Mouse (Mus musculus) midbrain, embryonic 16.5 days (tissue): Measurements from ENCODE around the gene Gnat2. TPM values are rescaled to one million over a fixed set of nuclear protein-coding genes. Genes with fewer than 3 reads are reported as not detected.

Experiments used
- ATAC-seq: fragments of 200-750 bp; cut with Nextera tagmentation; 2 replicates; pipeline ENCODE4 v1.8.0; 2017; ENCODE audit warnings: moderate TSS enrichment
- H3K27ac ChIP-seq: fragments of 300-500 bp; sonication (generic); 2 replicates; pipeline ENCODE4 v1.5.1; 2014; ENCODE audit warnings: mild to moderate bottlenecking, low read length, mixed read lengths
- H3K27me3 ChIP-seq: fragments of 300-500 bp; sonication (generic); 2 replicates; pipeline ENCODE4 v1.6.1; 2014; ENCODE audit warnings: low read depth, low read length, mixed read lengths; ENCODE audit not compliant: control insufficient read depth, insufficient read depth
- H3K36me3 ChIP-seq: fragments of 300-500 bp; sonication (generic); 2 replicates; pipeline ENCODE4 v1.6.1; 2014; ENCODE audit warnings: mild to moderate bottlenecking, low read length, moderate library complexity, mixed read lengths; ENCODE audit not compliant: control insufficient read depth, insufficient read depth
- H3K4me1 ChIP-seq: fragments of 300-500 bp; sonication (generic); 2 replicates; pipeline ENCODE4 v1.6.1; 2014; ENCODE audit warnings: mild to moderate bottlenecking, low read length, mixed read lengths; ENCODE audit not compliant: control insufficient read depth, insufficient read depth
- H3K4me2 ChIP-seq: fragments of 300-500 bp; sonication (generic); 2 replicates; pipeline ENCODE4 v1.6.1; 2014; ENCODE audit warnings: mild to moderate bottlenecking, low read length, mixed read lengths
- H3K4me3 ChIP-seq: fragments of 300-500 bp; sonication (generic); 2 replicates; pipeline ENCODE4 v1.5.1; 2014; ENCODE audit warnings: low read depth, mild to moderate bottlenecking, low read length, moderate library complexity, mixed read lengths
- H3K9ac ChIP-seq: fragments of 300-500 bp; sonication (generic); 2 replicates; pipeline ENCODE4 v1.6.1; 2014; ENCODE audit warnings: low read depth, low read length, mixed read lengths
- H3K9me3 ChIP-seq: fragments of 300-500 bp; sonication (generic); replicated peaks from 2 replicates; pipeline ENCODE4 v1.6.1; 2014; ENCODE audit warnings: mild to moderate bottlenecking, low read length, mixed read lengths; ENCODE audit not compliant: control insufficient read depth, poor library complexity, severe bottlenecking
- WGBS: fragments of 180-500 bp; shearing (Covaris S2); extraction: QIAGEN DNeasy Blood & Tissue Kit; methylation state at CpG from one replicate; pipeline ENCODE4 v1.1.7; 2014; 5-methylcytosine and 5-hydroxymethylcytosine counted together
- polyA plus RNA-seq: library from polyadenylated mRNA; unstranded; fragments of >200 nt; fragmentation: Nextera tagmentation; extraction: Ambion mirVana; gene quantifications from 2 replicates; pipeline ENCODE4 v1.2.1, GENCODE M21; 2015

Gnat2 gene
- polyA plus RNA-seq, 1 experiment from 2014 or later = 0.15 TPM

GRCm38 (mm10) chr3:108067370-108067934 is 25.1 kb upstream of the Gnat2 start:
- WGBS = 73% methylated on average over 6 of the region's 6 CpGs
- no peak for ATAC-seq
- H3K4me3 ChIP-seq = no peak overlapping the region
- H3K9ac ChIP-seq = no peak overlapping the region
- no peaks in the 10 kb centered on the region for H3K9me3 ChIP-seq
- no peaks in the 10 kb centered on the region for H3K4me1 ChIP-seq
- 0 out of 2 replicates have a peak, but pooled peaks cover 3% of the 10 kb centered on the region for H3K36me3 ChIP-seq
- H3K27me3 ChIP-seq = no peaks in the 10 kb centered on the region
- H3K4me2 ChIP-seq = no peak overlapping the region
- H3K27ac ChIP-seq = no peak overlapping the region

- WGBS = 52% methylated on average over 1 of the region's 1 CpGs
- H3K27ac ChIP-seq = no peak overlapping the region
- H3K4me3 ChIP-seq = no peak overlapping the region
- no peak for ATAC-seq
- H3K9ac ChIP-seq = no peak overlapping the region
- H3K9me3 ChIP-seq = no peaks in the 10 kb centered on the region
- 0 out of 2 replicates have a peak, but pooled peaks cover 3% of the 10 kb centered on the region for H3K36me3 ChIP-seq
- no peaks in the 10 kb centered on the region; the same call in 1 of the 2 replicates for H3K4me1 ChIP-seq
- H3K27me3 ChIP-seq = no peaks in the 10 kb centered on the region
- no peak overlapping the region for H3K4me2 ChIP-seq
These were observed 23.8 kb upstream of the Gnat2 start for GRCm38 (mm10) chr3:108068826-108069225.

GRCm38 (mm10) chr3:108069231-108069870 is 23.2 kb upstream of the Gnat2 start:
- H3K4me1 ChIP-seq = no peaks in the 10 kb centered on the region; the same call in 1 of the 2 replicates
- 78% methylated on average over 13 of the region's 13 CpGs for WGBS
- no peak for ATAC-seq

GRCm38 (mm10) chr3:108070295-108071293 is 22.0 kb upstream of the Gnat2 start:
- peaks cover 14% of the 10 kb centered on the region for H3K36me3 ChIP-seq
- H3K4me1 ChIP-seq = no peaks in the 10 kb centered on the region; the same call in 1 of the 2 replicates
- H3K4me3 ChIP-seq = no peak overlapping the region
- no peaks in the 10 kb centered on the region for H3K27me3 ChIP-seq
- H3K4me2 ChIP-seq = no peak overlapping the region
- no peak overlapping the region for H3K9ac ChIP-seq
- H3K27ac ChIP-seq = no peak overlapping the region
- H3K9me3 ChIP-seq = no peaks in the 10 kb centered on the region
- 66% methylated on average over 10 of the region's 10 CpGs for WGBS
- ATAC-seq = no peak

More at GRCm38 (mm10) chr3:108069231-108069870, 23.2 kb upstream of the Gnat2 start:
- Histone ChIP-seq H3K9ac (no peak overlapping the region), H3K4me2 (no peak overlapping the region), H3K36me3 (0 out of 2 replicates have a peak, but pooled peaks cover 3% of the 10 kb centered on the region), H3K27me3 (no peaks in the 10 kb centered on the region), H3K9me3 (no peaks in the 10 kb centered on the region), H3K4me3 (no peak overlapping the region), H3K27ac (no peak overlapping the region)

- 62% methylated on average over 10 of the region's 10 CpGs for WGBS
- no peak overlapping the region for H3K4me2 ChIP-seq
- H3K27ac ChIP-seq = no peak overlapping the region
- peaks cover 28% of the 10 kb centered on the region for H3K36me3 ChIP-seq
- H3K4me3 ChIP-seq = no peak overlapping the region
- H3K4me1 ChIP-seq = no peaks in the 10 kb centered on the region; the same call in 1 of the 2 replicates
- no peak overlapping the region for H3K9ac ChIP-seq
- no peaks in the 10 kb centered on the region for H3K27me3 ChIP-seq
- ATAC-seq = no peak
- H3K9me3 ChIP-seq = no peaks in the 10 kb centered on the region
These were observed 19.5 kb upstream of the Gnat2 start for GRCm38 (mm10) chr3:108072983-108073569.

GRCm38 (mm10) chr3:108076836-108077235 is 15.8 kb upstream of the Gnat2 start:
- WGBS = 97% methylated on average over 9 of the region's 9 CpGs
- H3K4me2 ChIP-seq = no peak overlapping the region
- ATAC-seq = no peak
- H3K4me1 ChIP-seq = peaks cover under 1% of the 10 kb centered on the region; the same call in 1 of the 2 replicates
- H3K36me3 ChIP-seq = peaks cover 39% of the 10 kb centered on the region
- H3K9ac ChIP-seq = no peak overlapping the region
- H3K27ac ChIP-seq = no peak overlapping the region
- no peak overlapping the region for H3K4me3 ChIP-seq
- no peaks in the 10 kb centered on the region for H3K27me3 ChIP-seq
- no peaks in the 10 kb centered on the region for H3K9me3 ChIP-seq

- no peak overlapping the region for H3K4me3 ChIP-seq
- H3K36me3 ChIP-seq = peaks cover 21% of the 10 kb centered on the region; the same call in 1 of the 2 replicates
- peak overlapping the region; percentile 38 for H3K4me2 ChIP-seq
- peaks cover 31% of the 10 kb centered on the region for H3K4me1 ChIP-seq
- H3K9ac ChIP-seq = no peak overlapping the region; the same call in 1 of the 2 replicates
- 36% methylated on average over 4 of the region's 4 CpGs for WGBS
- no peaks in the 10 kb centered on the region for H3K27me3 ChIP-seq
- 0 out of 2 replicates have a peak overlapping the region, but pooled peaks have one; percentile 20 for H3K27ac ChIP-seq
- H3K9me3 ChIP-seq = no peaks in the 10 kb centered on the region
- ATAC-seq = no peak
These were observed 10.9 kb upstream of the Gnat2 start for GRCm38 (mm10) chr3:108081681-108082080.

- no peaks in the 10 kb centered on the region for H3K27me3 ChIP-seq
- H3K4me1 ChIP-seq = peaks cover 31% of the 10 kb centered on the region
- H3K9me3 ChIP-seq = no peaks in the 10 kb centered on the region
- H3K36me3 ChIP-seq = peaks cover 15% of the 10 kb centered on the region; the same call in 1 of the 2 replicates
- H3K9ac ChIP-seq = no peak overlapping the region
- no peak for ATAC-seq
- WGBS = 53% methylated on average over 1 of the region's 1 CpGs
- peak overlapping the region; percentile 38 for H3K4me2 ChIP-seq
- 0 out of 2 replicates have a peak overlapping the region, but pooled peaks have one; percentile 20 for H3K27ac ChIP-seq
- H3K4me3 ChIP-seq = no peak overlapping the region
These were observed 10.2 kb upstream of the Gnat2 start for GRCm38 (mm10) chr3:108082251-108082875.
